Mouse (Mus musculus) embryonic facial prominence, embryonic 11.5 days (tissue): ENCODE results near the gene Crybb3. TPM values are rescaled to one million over a fixed set of nuclear protein-coding genes. Genes with fewer than 3 reads are reported as not detected.

Experiments
- ATAC-seq: fragments of 200-750 bp; cut with Nextera tagmentation; replicated peaks from 2 replicates; pipeline ENCODE4 v1.8.0; 2017; ENCODE audit warnings: low read depth; ENCODE audit not compliant: insufficient number of reproducible peaks, low FRiP score, low TSS enrichment
- DNase-seq: peaks from one replicate; pipeline ENCODE4 v3.0.0-alpha.2; 2015; ENCODE audit warnings: low spot score
- H3K27ac ChIP-seq: fragments of 300-500 bp; sonication (generic); replicated peaks from 2 replicates; pipeline ENCODE4 v1.5.1; 2014; ENCODE audit warnings: mild to moderate bottlenecking, low read depth, low read length, control low read depth
- H3K27me3 ChIP-seq: fragments of 300-500 bp; sonication (generic); 2 replicates; pipeline ENCODE4 v1.6.1; 2014; ENCODE audit warnings: mild to moderate bottlenecking, low read length, moderate library complexity, mixed read lengths; ENCODE audit not compliant: control insufficient read depth, insufficient read depth
- H3K36me3 ChIP-seq: fragments of 300-500 bp; sonication (generic); replicated peaks from 2 replicates; pipeline ENCODE4 v1.6.1; 2014; ENCODE audit warnings: low read depth, mild to moderate bottlenecking, low read length, moderate library complexity, mixed read lengths; ENCODE audit not compliant: control insufficient read depth, insufficient read depth
- H3K4me1 ChIP-seq: fragments of 300-500 bp; sonication (generic); 2 replicates; pipeline ENCODE4 v1.6.1; 2014; ENCODE audit warnings: low read length, mixed read lengths; ENCODE audit not compliant: control insufficient read depth, insufficient read depth
- H3K4me2 ChIP-seq: fragments of 300-500 bp; sonication (generic); 2 replicates; pipeline ENCODE4 v1.6.1; 2014; ENCODE audit warnings: low read depth, mild to moderate bottlenecking, control low read depth, low read length, moderate library complexity
- H3K4me3 ChIP-seq: fragments of 300-500 bp; sonication (generic); 2 replicates; pipeline ENCODE4 v1.5.1; 2014; ENCODE audit warnings: low read depth, low read length, control low read depth
- H3K9ac ChIP-seq: fragments of 300-500 bp; sonication (generic); replicated peaks from 2 replicates; pipeline ENCODE4 v1.6.1; 2014; ENCODE audit warnings: mild to moderate bottlenecking, control low read depth, low read length
- H3K9me3 ChIP-seq: fragments of 300-500 bp; sonication (generic); replicated peaks from 2 replicates; pipeline ENCODE4 v1.6.1; 2016; ENCODE audit warnings: mild to moderate bottlenecking, low read length, inconsistent platforms, mixed read lengths; ENCODE audit not compliant: control insufficient read depth
- WGBS: fragments of 180-500 bp; shearing (Covaris S2); extraction: QIAGEN DNeasy Blood & Tissue Kit; methylation state at CpG from one replicate; pipeline ENCODE4 v1.1.7; 2014; 5-methylcytosine and 5-hydroxymethylcytosine counted together
- polyA plus RNA-seq: library from polyadenylated mRNA; unstranded; fragments of >200 nt; fragmentation: Nextera tagmentation; extraction: Ambion mirVana; gene quantifications from 2 replicates; pipeline ENCODE4 v1.2.1, GENCODE M21; 2014

Gene Crybb3
- 4.0 and 20.8 TPM in 2 replicates for polyA plus RNA-seq

GRCm38 (mm10) chr5:113081439-113081838 lies at the start of gene Crybb3:
TSS of gene Crybb3 (minus strand) at chr5:113081584.
- Histone ChIP-seq H3K9me3 (no peaks in the 10 kb centered on the region), H3K9ac (no peak within 1 kb of the TSS), H3K36me3 (no peaks in the 10 kb centered on the region), H3K27ac (no peak within 1 kb of the TSS), H3K4me3 (no peak within 1 kb of the TSS), H3K27me3 (no peaks in the 10 kb centered on the region), H3K4me2 (no peak within 1 kb of the TSS), H3K4me1 (no peaks in the 10 kb centered on the region)
- no peak for DNase-seq
- ATAC-seq: no peak
- WGBS: 88% methylated on average over 8 of the region's 8 CpGs

DNA sequence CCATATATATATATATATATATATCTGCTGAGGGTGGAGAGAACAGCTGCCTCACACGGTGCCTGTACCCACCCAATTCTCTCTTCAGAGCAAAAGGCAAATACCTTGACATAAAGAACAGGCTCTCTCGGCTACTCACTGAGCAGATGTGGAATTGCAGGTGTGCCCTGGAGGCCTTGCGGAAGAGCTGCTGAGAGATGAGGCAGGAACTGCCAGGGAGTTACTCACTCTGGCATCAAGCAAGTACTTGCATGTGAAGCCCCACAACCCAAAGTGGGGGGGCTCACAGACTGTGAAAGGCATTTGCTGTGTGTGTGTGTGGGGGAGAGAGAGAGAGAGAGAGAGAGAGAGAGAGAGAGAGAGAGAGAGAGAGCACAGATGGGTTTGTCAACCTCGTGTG lies 47.0 kb upstream of the Crybb3 start:
- WGBS: 65% methylated on average over 4 of the region's 4 CpGs

GRCm38 (mm10) chr5:113126476-113126875 lies 45.1 kb upstream of the Crybb3 start:
- ATAC-seq (no peak), DNase-seq (no peak)
- Histone ChIP-seq H3K9me3 (no peaks in the 10 kb centered on the region), H3K4me3 (no peak overlapping the region), H3K36me3 (no peaks in the 10 kb centered on the region), H3K27me3 (no peaks in the 10 kb centered on the region), H3K27ac (no peak overlapping the region), H3K4me2 (no peak overlapping the region), H3K4me1 (no peaks in the 10 kb centered on the region; the same call in 1 of the 2 replicates), H3K9ac (no peak overlapping the region)
- 90% methylated on average over 12 of the region's 12 CpGs for WGBS

More for the DNA sequence above, 47.0 kb upstream of the Crybb3 start:
- H3K36me3 ChIP-seq: no peaks in the 10 kb centered on the region
- H3K9ac ChIP-seq: no peak overlapping the region
- H3K27ac ChIP-seq: no peak overlapping the region
- H3K27me3 ChIP-seq: no peaks in the 10 kb centered on the region
- no peaks in the 10 kb centered on the region for H3K9me3 ChIP-seq
- H3K4me2 ChIP-seq: no peak overlapping the region
- no peak overlapping the region for H3K4me3 ChIP-seq
- H3K4me1 ChIP-seq: no peaks in the 10 kb centered on the region; the same call in 1 of the 2 replicates
- no peak for ATAC-seq
- no peak for DNase-seq

DNA sequence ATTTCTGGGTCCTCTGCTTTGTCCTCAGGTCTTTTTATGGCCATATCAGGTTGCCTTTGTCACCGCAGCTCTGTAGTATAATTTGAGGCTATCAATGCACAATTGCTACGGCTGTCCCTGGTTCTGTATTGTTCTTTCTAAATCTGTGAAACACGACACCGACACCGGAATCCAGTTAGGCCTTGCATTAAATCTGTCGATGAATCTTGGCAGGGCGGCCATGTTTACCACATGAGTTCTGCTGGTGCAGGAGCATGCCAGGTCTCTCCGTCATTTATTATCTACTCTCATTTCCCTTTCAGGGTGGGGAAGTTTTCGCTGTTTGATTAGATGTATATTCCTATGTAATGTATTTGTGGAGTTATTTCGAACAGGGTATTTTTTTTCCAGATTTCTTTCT lies 42.3 kb upstream of the Crybb3 start:
- Histone ChIP-seq H3K27me3 (no peaks in the 10 kb centered on the region), H3K9me3 (no peaks in the 10 kb centered on the region), H3K36me3 (no peaks in the 10 kb centered on the region), H3K4me1 (no peaks in the 10 kb centered on the region; the same call in 1 of the 2 replicates), H3K27ac (no peak overlapping the region), H3K4me3 (no peak overlapping the region), H3K4me2 (no peak overlapping the region), H3K9ac (no peak overlapping the region)
- 76% methylated on average over 10 of the region's 10 CpGs for WGBS
- no peak for DNase-seq
- no peak for ATAC-seq

DNA sequence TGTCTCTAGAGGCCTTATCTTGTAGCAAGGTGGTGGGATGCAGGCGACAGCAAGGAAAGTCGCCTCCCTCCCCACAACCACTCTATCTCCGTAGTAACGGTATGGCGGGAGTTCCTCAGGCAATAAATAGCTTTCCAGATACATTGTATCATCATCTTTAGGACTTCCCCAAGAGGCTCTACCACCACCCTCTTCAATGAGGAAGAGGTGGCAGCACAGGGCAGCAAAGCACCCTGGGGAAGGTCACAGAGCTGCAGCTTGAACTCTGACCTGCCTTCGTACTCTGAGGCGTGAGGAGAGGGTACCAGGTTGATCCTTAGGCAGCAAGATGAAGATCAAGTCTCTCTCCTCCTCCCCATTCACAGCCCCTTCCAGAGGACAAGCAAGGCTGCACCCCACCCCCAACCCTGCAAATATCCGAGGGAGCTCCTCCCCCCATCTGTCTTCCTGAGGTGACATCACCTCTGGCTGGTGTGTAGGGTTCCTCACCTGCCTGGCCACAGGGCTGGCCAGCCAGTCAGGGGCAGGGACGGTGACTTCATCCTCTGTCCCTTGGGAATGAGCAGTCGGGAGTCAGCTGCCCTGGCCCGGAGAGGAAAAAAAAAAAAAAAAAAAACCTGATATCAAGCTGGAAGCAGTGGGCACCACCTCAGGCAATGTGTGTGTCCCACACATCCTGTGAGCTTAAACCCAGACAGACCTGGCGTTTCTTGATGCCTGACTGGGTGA lies 41.1 kb upstream of the Crybb3 start:
- Histone ChIP-seq H3K27me3 (no peaks in the 10 kb centered on the region), H3K36me3 (no peaks in the 10 kb centered on the region), H3K9me3 (no peaks in the 10 kb centered on the region), H3K4me1 (no peaks in the 10 kb centered on the region; the same call in 1 of the 2 replicates), H3K4me3 (no peak overlapping the region), H3K9ac (no peak overlapping the region), H3K4me2 (no peak overlapping the region), H3K27ac (no peak overlapping the region)
- ATAC-seq (no peak), DNase-seq (no peak)
- WGBS: 37% methylated on average over 12 of the region's 12 CpGs

GRCm38 (mm10) chr5:113121591-113121875 lies 40.1 kb upstream of the Crybb3 start:
- Histone ChIP-seq H3K4me2 (no peak overlapping the region), H3K9ac (no peak overlapping the region), H3K4me1 (no peaks in the 10 kb centered on the region; the same call in 1 of the 2 replicates), H3K9me3 (no peaks in the 10 kb centered on the region), H3K36me3 (no peaks in the 10 kb centered on the region), H3K27ac (0 out of 2 replicates have a peak overlapping the region, but pooled peaks have one; percentile 36), H3K4me3 (no peak overlapping the region), H3K27me3 (no peaks in the 10 kb centered on the region)
- 59% methylated on average over 6 of the region's 6 CpGs for WGBS
- ATAC-seq (no peak), DNase-seq (no peak)

- Histone ChIP-seq H3K4me1 (no peaks in the 10 kb centered on the region; the same call in 1 of the 2 replicates), H3K9me3 (no peaks in the 10 kb centered on the region), H3K27me3 (no peaks in the 10 kb centered on the region), H3K27ac (no peak overlapping the region), H3K9ac (no peak overlapping the region), H3K36me3 (no peaks in the 10 kb centered on the region), H3K4me3 (no peak overlapping the region), H3K4me2 (no peak overlapping the region)
- ATAC-seq: no peak
- WGBS: 22% methylated on average over 15 of the region's 15 CpGs
- no peak for DNase-seq
These were observed 39.6 kb upstream of the Crybb3 start for GRCm38 (mm10) chr5:113120741-113121590.
